Mouse (Mus musculus) central nervous system, embryonic 11.5 days (tissue): ENCODE measurements around the gene Olfr576. TPM values are rescaled to one million over a fixed set of nuclear protein-coding genes. Genes with fewer than 3 reads are reported as not detected.

Experiments used
- polyA plus RNA-seq: library from polyadenylated mRNA; depleted of rRNA; stranded (reverse); fragments of >200 nt; gene quantifications from 2 replicates; pipeline ENCODE4 v1.2.3, GENCODE M21; 2012; rRNA removed

Olfr576 gene
- polyA plus RNA-seq = not detected in 2 replicates

DNA sequence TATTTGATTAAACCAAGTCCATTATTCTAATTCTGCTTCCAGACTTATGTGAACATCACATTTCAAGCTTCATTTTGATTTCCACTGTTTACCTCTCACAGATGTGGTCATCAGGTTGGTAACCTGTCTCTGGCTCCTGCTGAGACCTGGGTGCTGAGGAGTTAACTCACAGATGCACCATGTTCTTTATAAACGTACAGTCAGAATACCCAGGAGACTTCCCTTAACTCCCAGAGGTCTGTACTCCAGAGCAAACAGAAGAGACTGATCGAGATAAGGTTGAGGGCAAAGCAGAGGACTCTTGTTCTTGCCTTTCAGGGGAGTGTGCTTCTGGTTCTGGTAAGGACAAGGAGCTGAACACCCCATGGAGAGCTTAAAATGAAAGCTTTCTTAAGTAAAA lies at the start of gene Olfr576:
TSS of gene Olfr576 (plus strand) at position 301 of the 400 bp plus-strand sequence.

DNA sequence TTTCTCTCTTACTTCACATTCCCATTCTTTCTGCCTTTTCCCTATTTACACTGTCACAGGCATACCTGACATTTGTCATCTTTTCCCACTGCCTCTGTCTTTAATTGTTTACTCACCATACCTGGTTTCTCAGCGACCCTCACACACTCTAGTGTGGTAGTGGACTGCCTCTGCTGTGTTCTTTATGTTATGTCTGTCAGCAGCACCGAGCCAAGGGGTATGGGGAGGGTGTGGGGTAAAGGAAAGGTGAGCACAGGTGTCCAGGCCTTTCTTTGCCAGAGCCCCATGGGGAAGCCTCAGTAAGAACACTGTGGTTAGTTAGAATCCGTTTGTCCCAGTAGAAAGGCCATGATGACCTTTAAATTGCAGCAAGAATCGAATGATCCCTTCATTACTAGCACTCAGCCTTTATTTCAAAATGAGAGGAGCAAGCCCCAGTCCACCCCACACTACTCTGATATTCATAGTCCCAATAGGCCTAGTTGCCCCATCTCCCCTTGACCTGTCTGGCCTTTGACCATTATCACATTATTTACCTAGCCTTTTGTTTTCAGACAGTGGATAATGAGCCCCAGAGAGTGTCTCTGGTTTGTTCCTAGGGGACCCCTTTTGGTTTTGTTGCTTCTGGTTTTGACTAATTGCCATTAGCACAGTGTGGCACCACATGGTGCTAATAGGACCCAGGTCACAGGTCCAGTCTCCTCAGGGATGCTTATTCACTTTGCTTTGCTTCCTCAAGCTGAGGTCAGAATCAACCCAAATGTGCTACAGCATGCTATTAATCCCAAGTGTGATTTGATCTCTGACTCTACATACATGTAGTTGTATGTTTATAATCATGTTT lies 45.2 kb upstream of the Olfr576 start, which contains the start of gene Olfr571:
TSS of gene Olfr571 (minus strand) at position 505 of the 844 bp plus-strand sequence.

DNA sequence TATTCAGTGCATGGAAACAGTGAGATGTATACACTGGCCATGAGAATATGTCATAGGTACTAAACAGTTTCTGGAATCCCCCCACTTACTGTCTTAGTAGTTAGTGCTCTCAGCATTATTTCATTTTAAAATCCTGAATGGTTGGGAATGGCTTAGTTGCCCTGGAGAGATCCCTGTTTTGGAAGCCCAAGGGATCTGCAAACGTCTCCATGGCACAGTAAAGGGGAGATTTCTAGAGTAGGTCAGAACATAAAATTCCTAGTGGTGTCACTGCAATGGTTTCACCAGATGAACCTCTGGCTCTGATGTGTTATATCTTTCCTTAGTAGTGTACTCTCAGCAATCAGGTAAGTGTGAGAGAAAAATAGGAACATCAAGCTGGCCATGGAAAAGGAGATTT lies 38.4 kb upstream of the Olfr576 start, which contains the start of gene Olfr572:
TSS of gene Olfr572 (plus strand) at position 301 of the 400 bp plus-strand sequence.

DNA sequence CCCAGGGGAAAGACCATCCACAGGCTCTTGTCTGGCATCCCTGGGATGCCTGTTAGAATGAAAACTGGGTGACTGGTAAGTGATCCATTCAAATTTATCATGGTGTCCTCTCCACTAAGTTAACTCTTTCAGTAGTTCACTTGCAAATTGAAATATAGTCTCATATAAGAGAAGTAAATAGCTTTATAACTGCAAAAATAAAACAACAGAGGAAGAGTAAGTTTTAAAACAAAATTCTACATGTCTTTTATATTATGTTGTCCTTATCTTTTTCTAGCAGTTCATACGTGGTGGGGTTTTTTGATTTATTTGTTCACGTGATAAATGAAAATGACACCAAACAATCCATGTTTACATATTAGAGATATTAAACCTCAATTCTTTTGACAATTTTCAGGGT lies 20.0 kb upstream of the Olfr576 start, which contains the start of gene Olfr573-ps1:
TSS of gene Olfr573-ps1 (minus strand) at position 101 of the 400 bp plus-strand sequence.

GRCm38 (mm10) chr7:102948167-102948566 lies 14.3 kb upstream of the Olfr576 start, which contains the start of gene Olfr574:
Gene Olfr574 (plus strand): TSS chr7:102948467.

DNA sequence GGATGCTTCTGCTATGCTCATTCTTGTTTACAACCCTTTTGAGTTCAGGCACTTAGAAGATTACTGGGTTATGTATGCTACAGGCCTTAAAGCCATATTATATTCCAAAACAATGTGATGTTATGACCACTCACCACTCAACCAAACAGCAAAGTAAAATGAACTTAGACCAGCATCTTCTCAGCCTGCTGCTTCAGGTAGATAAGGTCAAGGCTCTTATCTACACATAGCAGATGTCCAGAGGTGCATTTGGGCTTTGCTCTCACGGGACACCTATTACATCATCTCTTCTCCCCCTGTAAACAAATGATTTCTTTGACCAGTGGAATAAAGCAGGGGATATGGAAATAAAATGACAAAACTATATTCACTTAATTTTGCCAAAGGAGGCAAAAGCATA lies 3.9 kb upstream of the Olfr576 start, which contains the start of gene Olfr575:
TSS of gene Olfr575 (minus strand) at position 183 of the 400 bp plus-strand sequence.

DNA sequence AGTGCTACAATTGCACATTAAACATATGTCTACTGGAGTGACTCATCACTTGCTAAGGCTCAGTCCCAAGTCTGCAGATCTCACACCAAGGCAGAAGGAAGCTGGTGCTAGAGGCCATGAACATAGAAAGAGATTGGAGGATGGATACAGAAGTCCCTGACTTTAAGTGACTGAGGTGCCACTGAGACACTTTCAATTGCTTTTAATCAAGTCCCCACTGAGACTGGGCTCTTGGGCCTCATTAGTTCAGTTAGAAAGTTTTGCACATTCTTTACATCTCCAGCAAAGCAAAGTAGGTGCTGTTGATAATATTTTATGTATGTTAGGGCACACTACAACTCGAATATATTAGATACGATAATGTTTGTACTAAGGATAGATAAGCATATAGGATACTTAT lies 13.4 kb downstream of the Olfr576 start, which contains the start of gene Olfr577:
TSS of gene Olfr577 (minus strand) at position 101 of the 400 bp plus-strand sequence.

DNA sequence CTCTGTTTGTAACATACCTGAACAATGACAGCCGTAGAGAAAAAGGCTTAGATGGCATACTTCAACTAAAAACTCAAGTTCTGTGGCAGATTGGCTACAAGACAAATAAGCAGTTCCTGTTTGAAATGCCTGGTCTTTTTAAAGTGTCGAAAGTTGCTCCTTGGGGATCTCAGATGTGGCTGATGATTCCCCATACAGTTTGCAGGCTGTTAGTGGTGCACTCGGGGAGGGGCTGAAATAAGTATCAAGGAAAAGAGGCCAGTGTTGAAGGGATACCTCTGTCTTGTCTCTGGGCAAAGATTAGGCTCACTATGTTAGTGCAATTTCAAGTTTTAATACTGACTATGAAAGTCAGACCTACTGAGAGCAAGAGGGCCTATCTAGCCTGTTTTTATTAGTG lies 26.8 kb downstream of the Olfr576 start, which contains the start of gene Olfr578:
TSS of gene Olfr578 (minus strand) at position 101 of the 400 bp plus-strand sequence.

Other genes starting within 250 kb of the Olfr576 start
- gene Olfr33, start 243.6 kb upstream of the Olfr576 start, polyA plus RNA-seq = not detected in 2 replicates
- gene Olfr559, start 235.2 kb upstream of the Olfr576 start, polyA plus RNA-seq = not detected in 2 replicates
- gene Olfr560, start 203.3 kb upstream of the Olfr576 start, polyA plus RNA-seq = not detected in 2 replicates
- gene Olfr78, start 203.2 kb upstream of the Olfr576 start, polyA plus RNA-seq = 0.06 and 0.15 TPM in 2 replicates
- 0.05 TPM in 1 of 2 replicates, not detected in the other for gene Olfr561, start 191.4 kb upstream of the Olfr576 start, polyA plus RNA-seq
- gene Olfr564, start 159.2 kb upstream of the Olfr576 start, polyA plus RNA-seq = not detected in 2 replicates
- gene Olfr566, start 103.9 kb upstream of the Olfr576 start, polyA plus RNA-seq = not detected in 2 replicates
- not detected in 2 replicates for gene Olfr568, start 85.5 kb upstream of the Olfr576 start, polyA plus RNA-seq
- not detected in 2 replicates for gene Olfr569, start 71.8 kb upstream of the Olfr576 start, polyA plus RNA-seq
- gene Olfr570, start 68.1 kb upstream of the Olfr576 start, polyA plus RNA-seq = not detected in 2 replicates
- 0.05 and 0.11 TPM in 2 replicates for gene Olfr571, start 45.1 kb upstream of the Olfr576 start, polyA plus RNA-seq
- gene Olfr572, start 38.3 kb upstream of the Olfr576 start, polyA plus RNA-seq = not detected in 2 replicates
- not detected in 2 replicates for gene Olfr573-ps1, start 20.1 kb upstream of the Olfr576 start, polyA plus RNA-seq
- not detected in 2 replicates for gene Olfr574, start 14.2 kb upstream of the Olfr576 start, polyA plus RNA-seq
- not detected in 2 replicates for gene Olfr575, start 3.9 kb upstream of the Olfr576 start, polyA plus RNA-seq
- not detected in 2 replicates for gene Olfr577, start 13.3 kb downstream of the Olfr576 start, polyA plus RNA-seq
- gene Olfr578, start 26.7 kb downstream of the Olfr576 start, polyA plus RNA-seq = not detected in 2 replicates
- not detected in 2 replicates for gene Olfr582, start 75.4 kb downstream of the Olfr576 start, polyA plus RNA-seq
- not detected in 2 replicates for gene Olfr583, start 88.6 kb downstream of the Olfr576 start, polyA plus RNA-seq
- gene Olfr584, start 119.2 kb downstream of the Olfr576 start, polyA plus RNA-seq = not detected in 2 replicates
- not detected in 2 replicates for gene Olfr585, start 135.1 kb downstream of the Olfr576 start, polyA plus RNA-seq
- not detected in 2 replicates for gene Olfr586, start 163.0 kb downstream of the Olfr576 start, polyA plus RNA-seq
- not detected in 2 replicates for gene Olfr588-ps1, start 178.2 kb downstream of the Olfr576 start, polyA plus RNA-seq
- not detected in 2 replicates for gene Olfr589, start 193.7 kb downstream of the Olfr576 start, polyA plus RNA-seq
- not detected in 2 replicates for gene Olfr591, start 215.7 kb downstream of the Olfr576 start, polyA plus RNA-seq
- not detected in 2 replicates for gene Olfr592, start 222.1 kb downstream of the Olfr576 start, polyA plus RNA-seq
- not detected in 2 replicates for gene Olfr593, start 249.2 kb downstream of the Olfr576 start, polyA plus RNA-seq